Mouse (Mus musculus): ENCODE measurements around the gene Mcrip2.

DNA sequence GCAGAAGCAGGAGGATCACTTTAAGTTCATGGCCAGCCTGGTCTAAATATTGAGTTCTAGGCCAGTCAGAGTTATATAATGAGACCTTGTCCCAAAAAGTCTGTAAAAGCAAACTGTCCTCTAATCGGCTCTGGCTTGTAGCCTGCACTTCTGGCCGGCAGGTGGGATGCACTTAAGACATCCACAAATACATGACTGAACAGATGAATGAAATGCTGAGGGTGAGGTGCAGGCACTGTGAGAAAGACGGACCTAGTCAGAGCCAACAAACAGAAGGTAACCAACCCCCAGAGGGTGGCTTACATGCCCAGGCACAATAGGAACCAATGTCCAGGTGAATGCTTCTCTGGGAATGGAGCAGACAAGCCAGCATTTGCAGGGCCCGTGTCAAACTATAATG lies 45.7 kb upstream of the Mcrip2 start:
- TF ChIP-seq CHD2 (IDR thresholded peaks at IDR 0.05; ENCODE audit: low read depth, low read length) (no peak), ZC3H11A (IDR thresholded peaks at IDR 0.05; ENCODE audit: borderline replicate concordance, low read depth, low read length) (no peak), ZNF384 (IDR thresholded peaks at IDR 0.05; ENCODE audit: low read depth, low read length) (no peak), MAFK (IDR thresholded peaks at IDR 0.05; ENCODE audit: insufficient read depth, low read depth, low read length) (no peak), HCFC1 (IDR thresholded peaks at IDR 0.05; ENCODE audit: borderline replicate concordance, insufficient read depth, low read length) (no peak)
